Mouse (Mus musculus): ENCODE results near the gene Gm20388. TPM values are rescaled to one million over a fixed set of nuclear protein-coding genes. Genes with fewer than 3 reads are reported as not detected.

The Gm20388 gene
- polyA plus RNA-seq, 1 experiment from 2014 or later: 8.3 TPM

- H3K36me3 ChIP-seq (ENCODE audit: control insufficient read depth, insufficient read depth, low read length): no peaks in the 10 kb centered on the region
- peaks cover 67% of the 10 kb centered on the region for H3K27me3 ChIP-seq (replicated peaks; ENCODE audit: control insufficient read depth, insufficient read depth, low read length)
- H3K4me3 ChIP-seq (ENCODE audit: low read depth, low read length): no peak overlapping the region
- H3K9ac ChIP-seq (ENCODE audit: low read length): no peak overlapping the region
- DNase-seq (ENCODE audit: low spot score) (no peak), ATAC-seq (replicated peaks; ENCODE audit: low FRiP score, low TSS enrichment, low read depth) (no peak)
- no peaks in the 10 kb centered on the region; the same call in 1 of the 2 replicates for H3K4me1 ChIP-seq (replicated peaks; ENCODE audit: control insufficient read depth, insufficient read depth, low read length)
- 58% methylated on average over 4 of the region's 4 CpGs for WGBS
- H3K9me3 ChIP-seq (ENCODE audit: control insufficient read depth, low read length): no peaks in the 10 kb centered on the region
- no peak overlapping the region for H3K4me2 ChIP-seq (ENCODE audit: low read length)
- no peak overlapping the region for H3K27ac ChIP-seq (ENCODE audit: low read depth)
Observed at GRCm38 (mm10) chr8:121732334-121732665, 1821.7 kb downstream of the Gm20388 start.

GRCm38 (mm10) chr8:121734262-121734661 is 1823.6 kb downstream of the Gm20388 start:
- no peak overlapping the region for H3K4me2 ChIP-seq (ENCODE audit: low read length)
- H3K4me3 ChIP-seq (ENCODE audit: low read depth, low read length): no peak overlapping the region
- DNase-seq (ENCODE audit: low spot score) (no peak), ATAC-seq (replicated peaks; ENCODE audit: low FRiP score, low TSS enrichment, low read depth) (no peak)
- no peaks in the 10 kb centered on the region for H3K9me3 ChIP-seq (ENCODE audit: control insufficient read depth, low read length)
- no peak overlapping the region for H3K27ac ChIP-seq (ENCODE audit: low read depth)
- H3K27me3 ChIP-seq (replicated peaks; ENCODE audit: control insufficient read depth, insufficient read depth, low read length): peaks cover 48% of the 10 kb centered on the region
- WGBS: 88% methylated on average over 16 of the region's 16 CpGs
- no peaks in the 10 kb centered on the region; the same call in 1 of the 2 replicates for H3K4me1 ChIP-seq (replicated peaks; ENCODE audit: control insufficient read depth, insufficient read depth, low read length)
- H3K36me3 ChIP-seq (ENCODE audit: control insufficient read depth, insufficient read depth, low read length): no peaks in the 10 kb centered on the region
- H3K9ac ChIP-seq (ENCODE audit: low read length): no peak overlapping the region

- Histone ChIP-seq H3K27ac (ENCODE audit: low read depth) (no peak overlapping the region), H3K4me1 (replicated peaks; ENCODE audit: control insufficient read depth, insufficient read depth, low read length) (no peaks in the 10 kb centered on the region; the same call in 1 of the 2 replicates), H3K27me3 (replicated peaks; ENCODE audit: control insufficient read depth, insufficient read depth, low read length) (peaks cover 28% of the 10 kb centered on the region), H3K4me3 (ENCODE audit: low read depth, low read length) (no peak overlapping the region), H3K4me2 (ENCODE audit: low read length) (no peak overlapping the region), H3K9ac (ENCODE audit: low read length) (no peak overlapping the region), H3K36me3 (ENCODE audit: control insufficient read depth, insufficient read depth, low read length) (no peaks in the 10 kb centered on the region), H3K9me3 (ENCODE audit: control insufficient read depth, low read length) (no peaks in the 10 kb centered on the region)
- ATAC-seq (replicated peaks; ENCODE audit: low FRiP score, low TSS enrichment, low read depth) (no peak), DNase-seq (ENCODE audit: low spot score) (peak; percentile 84)
- WGBS: 11% methylated on average over 7 of the region's 7 CpGs
Observed at GRCm38 (mm10) chr8:121736236-121736635, 1825.6 kb downstream of the Gm20388 start.

- no peaks in the 10 kb centered on the region for H3K36me3 ChIP-seq (ENCODE audit: control insufficient read depth, insufficient read depth, low read length)
- H3K4me3 ChIP-seq (ENCODE audit: low read depth, low read length): no peak overlapping the region
- ATAC-seq (replicated peaks; ENCODE audit: low FRiP score, low TSS enrichment, low read depth): no peak
- DNase-seq (ENCODE audit: low spot score): no peak
- no peaks in the 10 kb centered on the region for H3K9me3 ChIP-seq (ENCODE audit: control insufficient read depth, low read length)
- H3K4me1 ChIP-seq (replicated peaks; ENCODE audit: control insufficient read depth, insufficient read depth, low read length): no peaks in the 10 kb centered on the region
- H3K9ac ChIP-seq (ENCODE audit: low read length): no peak overlapping the region
- WGBS: 86% methylated on average over 10 of the region's 10 CpGs
- H3K27me3 ChIP-seq (replicated peaks; ENCODE audit: control insufficient read depth, insufficient read depth, low read length): no peaks in the 10 kb centered on the region
- H3K4me2 ChIP-seq (ENCODE audit: low read length): no peak overlapping the region
- no peak overlapping the region for H3K27ac ChIP-seq (ENCODE audit: low read depth)
Observed at GRCm38 (mm10) chr8:121740721-121741120, 1830.1 kb downstream of the Gm20388 start.

- DNase-seq (ENCODE audit: low spot score): no peak
- Histone ChIP-seq H3K9ac (ENCODE audit: low read length) (no peak overlapping the region), H3K4me2 (ENCODE audit: low read length) (no peak overlapping the region), H3K4me3 (ENCODE audit: low read depth, low read length) (no peak overlapping the region), H3K27ac (ENCODE audit: low read depth) (no peak overlapping the region), H3K36me3 (ENCODE audit: control insufficient read depth, insufficient read depth, low read length) (no peaks in the 10 kb centered on the region), H3K27me3 (replicated peaks; ENCODE audit: control insufficient read depth, insufficient read depth, low read length) (peaks cover 7% of the 10 kb centered on the region), H3K4me1 (replicated peaks; ENCODE audit: control insufficient read depth, insufficient read depth, low read length) (no peaks in the 10 kb centered on the region), H3K9me3 (ENCODE audit: control insufficient read depth, low read length) (peaks cover 4% of the 10 kb centered on the region; the same call in 1 of the 2 replicates)
- ATAC-seq (replicated peaks; ENCODE audit: low FRiP score, low TSS enrichment, low read depth): no peak
- 82% methylated on average over 9 of the region's 9 CpGs for WGBS
Observed at GRCm38 (mm10) chr8:121749501-121749900, 1838.9 kb downstream of the Gm20388 start.

GRCm38 (mm10) chr8:121750512-121750911 is 1839.9 kb downstream of the Gm20388 start:
- peaks cover 4% of the 10 kb centered on the region; the same call in 1 of the 2 replicates for H3K9me3 ChIP-seq (ENCODE audit: control insufficient read depth, low read length)
- DNase-seq (ENCODE audit: low spot score) (no peak), ATAC-seq (replicated peaks; ENCODE audit: low FRiP score, low TSS enrichment, low read depth) (no peak)
- H3K4me3 ChIP-seq (ENCODE audit: low read depth, low read length): no peak overlapping the region
- no peak overlapping the region for H3K4me2 ChIP-seq (ENCODE audit: low read length)
- peaks cover 7% of the 10 kb centered on the region for H3K27me3 ChIP-seq (replicated peaks; ENCODE audit: control insufficient read depth, insufficient read depth, low read length)
- 38% methylated on average over 3 of the region's 3 CpGs for WGBS
- no peak overlapping the region for H3K9ac ChIP-seq (ENCODE audit: low read length)
- no peaks in the 10 kb centered on the region for H3K36me3 ChIP-seq (ENCODE audit: control insufficient read depth, insufficient read depth, low read length)
- no peaks in the 10 kb centered on the region for H3K4me1 ChIP-seq (replicated peaks; ENCODE audit: control insufficient read depth, insufficient read depth, low read length)
- no peak overlapping the region for H3K27ac ChIP-seq (ENCODE audit: low read depth)

- Histone ChIP-seq H3K27me3 (replicated peaks; ENCODE audit: control insufficient read depth, insufficient read depth, low read length) (peaks cover 7% of the 10 kb centered on the region), H3K9ac (ENCODE audit: low read length) (no peak overlapping the region), H3K4me2 (ENCODE audit: low read length) (no peak overlapping the region), H3K4me3 (ENCODE audit: low read depth, low read length) (no peak overlapping the region), H3K27ac (ENCODE audit: low read depth) (no peak overlapping the region), H3K9me3 (ENCODE audit: control insufficient read depth, low read length) (peaks cover 4% of the 10 kb centered on the region; the same call in 1 of the 2 replicates), H3K36me3 (ENCODE audit: control insufficient read depth, insufficient read depth, low read length) (no peaks in the 10 kb centered on the region), H3K4me1 (replicated peaks; ENCODE audit: control insufficient read depth, insufficient read depth, low read length) (no peaks in the 10 kb centered on the region)
- DNase-seq (ENCODE audit: low spot score) (peak; percentile 87), ATAC-seq (replicated peaks; ENCODE audit: low FRiP score, low TSS enrichment, low read depth) (no peak)
- 22% methylated on average over 3 of the region's 3 CpGs for WGBS
Observed at GRCm38 (mm10) chr8:121751407-121751806, 1840.8 kb downstream of the Gm20388 start.

- Histone ChIP-seq H3K4me3 (ENCODE audit: low read depth, low read length) (no peak overlapping the region), H3K27ac (ENCODE audit: low read depth) (no peak overlapping the region), H3K4me2 (ENCODE audit: low read length) (no peak overlapping the region), H3K9ac (ENCODE audit: low read length) (no peak overlapping the region), H3K36me3 (ENCODE audit: control insufficient read depth, insufficient read depth, low read length) (no peaks in the 10 kb centered on the region), H3K4me1 (replicated peaks; ENCODE audit: control insufficient read depth, insufficient read depth, low read length) (no peaks in the 10 kb centered on the region), H3K27me3 (replicated peaks; ENCODE audit: control insufficient read depth, insufficient read depth, low read length) (0 out of 2 replicates have a peak, but pooled peaks cover 2% of the 10 kb centered on the region), H3K9me3 (ENCODE audit: control insufficient read depth, low read length) (no peaks in the 10 kb centered on the region)
- 70% methylated on average over 12 of the region's 12 CpGs for WGBS
- DNase-seq (ENCODE audit: low spot score) (no peak), ATAC-seq (replicated peaks; ENCODE audit: low FRiP score, low TSS enrichment, low read depth) (no peak)
Observed at GRCm38 (mm10) chr8:121758470-121758869, 1847.8 kb downstream of the Gm20388 start.

GRCm38 (mm10) chr8:121760484-121760883 is 1849.8 kb downstream of the Gm20388 start:
- 72% methylated on average over 7 of the region's 7 CpGs for WGBS

More at GRCm38 (mm10) chr8:121760484-121760883, 1849.8 kb downstream of the Gm20388 start:
- H3K9ac ChIP-seq (ENCODE audit: low read length): no peak overlapping the region
- H3K27me3 ChIP-seq (replicated peaks; ENCODE audit: control insufficient read depth, insufficient read depth, low read length): no peaks in the 10 kb centered on the region
- no peaks in the 10 kb centered on the region for H3K9me3 ChIP-seq (ENCODE audit: control insufficient read depth, low read length)
- H3K4me2 ChIP-seq (ENCODE audit: low read length): no peak overlapping the region
- no peak overlapping the region for H3K4me3 ChIP-seq (ENCODE audit: low read depth, low read length)
- H3K27ac ChIP-seq (ENCODE audit: low read depth): no peak overlapping the region
- H3K36me3 ChIP-seq (ENCODE audit: control insufficient read depth, insufficient read depth, low read length): no peaks in the 10 kb centered on the region
- ATAC-seq (replicated peaks; ENCODE audit: low FRiP score, low TSS enrichment, low read depth): no peak
- no peak for DNase-seq (ENCODE audit: low spot score)
- no peaks in the 10 kb centered on the region for H3K4me1 ChIP-seq (replicated peaks; ENCODE audit: control insufficient read depth, insufficient read depth, low read length)
